In genomic region chr7:125833471-125833870, GRCm38 (mm10) we compare ENCODE assay signal across 25 mouse cellular contexts.
DNase-seq lines count a peak whose midpoint lies in the region; ATAC-seq and TF ChIP-seq lines count a peak whose summit lies in the region.
"Had no signal": no experiment of that assay in that cellular context is flagged by ENCODE, and none has a peak within 500 bp of the region (broad histone marks: within the 10 kb centered on the region; RNA-seq: fewer than 3 reads in every experiment).

No protein-coding gene starts in this region.

- no peaks in the 10 kb centered on the region for H3K9me3 ChIP-seq in heart, embryonic 10.5 days
- H3K9me3 ChIP-seq in limb, embryonic 14.5 days (ENCODE audit: control insufficient read depth, low read length) = no peaks in the 10 kb centered on the region
- H3K9me3 ChIP-seq in limb, embryonic 10.5 days (replicated peaks) = no peaks in the 10 kb centered on the region
- H3K9me3 ChIP-seq: embryonic facial prominence, embryonic 12.5 days; G1E; heart, embryonic 15.5 days had no signal

- peaks cover 53% of the 10 kb centered on the region for H3K4me1 ChIP-seq in heart, embryonic 10.5 days
- peaks cover 39% of the 10 kb centered on the region for H3K4me1 ChIP-seq in limb, embryonic 14.5 days (ENCODE audit: control insufficient read depth, insufficient read depth, low read length)
- H3K4me1 ChIP-seq in limb, embryonic 10.5 days = peaks cover 36% of the 10 kb centered on the region

- ATAC-seq in limb, embryonic 14.5 days (ENCODE audit: low FRiP score, low read depth) = no peak
- ATAC-seq: forebrain, embryonic 14.5 days; forebrain, postnatal 0 days; hindbrain, postnatal 0 days; inflammation-experienced regulatory T-cells, adult 6 months; intestine, embryonic 16.5 days had no signal

- H3K4me3 ChIP-seq in heart, embryonic 10.5 days = no peak overlapping the region
- H3K4me3 ChIP-seq in limb, embryonic 14.5 days (replicated peaks; ENCODE audit: low read length) = no peak overlapping the region
- no peak overlapping the region for H3K4me3 ChIP-seq in limb, embryonic 10.5 days
- H3K4me3 ChIP-seq: embryonic facial prominence, embryonic 12.5 days; heart, embryonic 15.5 days had no signal

- no peaks in the 10 kb centered on the region for H3K27me3 ChIP-seq in heart, embryonic 10.5 days (ENCODE audit: insufficient read depth, poor library complexity, severe bottlenecking)
- H3K27me3 ChIP-seq in limb, embryonic 14.5 days (ENCODE audit: control insufficient read depth, insufficient read depth, low read length) = no peaks in the 10 kb centered on the region
- no peaks in the 10 kb centered on the region for H3K27me3 ChIP-seq in limb, embryonic 10.5 days (ENCODE audit: low read depth, poor library complexity, severe bottlenecking)
- H3K27me3 ChIP-seq: embryonic facial prominence, embryonic 12.5 days; heart, embryonic 15.5 days had no signal

- H3K36me3 ChIP-seq in heart, embryonic 10.5 days = peaks cover 9% of the 10 kb centered on the region; the same call in 1 of the 2 replicates
- no peaks in the 10 kb centered on the region; the same call in none of the 2 replicates for H3K36me3 ChIP-seq in limb, embryonic 14.5 days (ENCODE audit: control insufficient read depth, insufficient read depth, low read length)
- peaks cover 14% of the 10 kb centered on the region for H3K36me3 ChIP-seq in limb, embryonic 10.5 days
- H3K36me3 ChIP-seq: heart, embryonic 15.5 days had no signal

- intact Hi-C loops in left cerebral cortex, postnatal 36 days (cut with DNase I) = no loop called here

- peak overlapping the region; percentile 38; the same call in 1 of the 2 replicates for H3K27ac ChIP-seq in heart, embryonic 10.5 days
- no peak overlapping the region for H3K27ac ChIP-seq in limb, embryonic 14.5 days (replicated peaks; ENCODE audit: low read depth, low read length)
- H3K27ac ChIP-seq in limb, embryonic 10.5 days = no peak overlapping the region
- H3K27ac ChIP-seq: embryonic facial prominence, embryonic 12.5 days; heart, embryonic 15.5 days; hindbrain, embryonic 14.5 days; hindbrain, postnatal 0 days had no signal

- H3K9ac ChIP-seq in limb, embryonic 14.5 days (ENCODE audit: low read depth, low read length, severe bottlenecking) = no peak overlapping the region
- H3K9ac ChIP-seq: embryonic facial prominence, embryonic 12.5 days; forebrain, postnatal 0 days; heart, embryonic 15.5 days; hindbrain, embryonic 14.5 days had no signal

- H3K4me2 ChIP-seq in limb, embryonic 14.5 days (replicated peaks; ENCODE audit: low read depth, low read length, severe bottlenecking) = no peak overlapping the region
- H3K4me2 ChIP-seq: embryonic facial prominence, embryonic 12.5 days; heart, embryonic 15.5 days; hindbrain, embryonic 14.5 days had no signal

- no peak for DNase-seq in heart, embryonic 10.5 days (ENCODE audit: low spot score)
- DNase-seq in heart, adult 11 months = no peak
- DNase-seq in limb, embryonic 14.5 days (ENCODE audit: low spot score) = peak; percentile 40
- DNase-seq in limb, embryonic 10.5 days (ENCODE audit: low spot score) = no peak
- DNase-seq in NIH3T3 (ENCODE audit: low read depth) = peak; percentile 64
- DNase-seq in left cerebral cortex, postnatal 36 days (ENCODE audit: low spot score in 2 of 2) = no peak
- DNase-seq in kidney, postnatal 4 days = no peak
- DNase-seq: adrenal gland, postnatal 10 days; cerebellum, adult 18-20 months; cerebellum, adult 9-10 months; cerebellum, postnatal 14 days; forebrain, postnatal 0 days; gastrocnemius, postnatal 36 days; heart, postnatal 10 days; heart, postnatal 4 days; kidney, adult 18-20 months; kidney, adult 9 months had no signal

- WGBS in heart, embryonic 10.5 days = 94% methylated on average over 2 of the region's 2 CpGs
- WGBS in limb, embryonic 14.5 days = 92% methylated on average over 2 of the region's 2 CpGs
- WGBS in limb, embryonic 10.5 days = 94% methylated on average over 2 of the region's 2 CpGs

- no peak for TF ChIP-seq POLR2A in limb, embryonic 14.5 days (IDR thresholded peaks at IDR 0.05; ENCODE audit: borderline replicate concordance, extremely low read depth, insufficient read depth, insufficient read length)

Comparison
In these comparisons a context has a peak if more than half of its experiments do, and no peak if none do; other contexts are left out.
1. DNase-seq: peak in limb, embryonic 14.5 days (single experiment) and NIH3T3 (single experiment); none in heart, embryonic 10.5 days (single experiment), heart, adult 11 months (single experiment), limb, embryonic 10.5 days (single experiment), left cerebral cortex, postnatal 36 days (0 of 2) and kidney, postnatal 4 days (0 of 2).